Comparison of ENCODE assay signal across 11 mouse cellular contexts in genomic region chr14:119642874-119643273, GRCm38 (mm10).
"Had no signal": no experiment of that assay in that cellular context is flagged by ENCODE, and none has a peak within 500 bp of the region (broad histone marks: within the 10 kb centered on the region; RNA-seq: fewer than 3 reads in every experiment).

No protein-coding gene starts in this region.

- ATAC-seq: liver, postnatal 0 days; lung, postnatal 0 days; midbrain, embryonic 13.5 days; midbrain, embryonic 15.5 days had no signal

- DNase-seq: liver, postnatal 0 days; lung, adult 2 months; lung, postnatal 14 days; lung, postnatal 36 days; right cerebral cortex, postnatal 14 days; thymus, adult 2 months; thymus, postnatal 14 days; thymus, postnatal 36 days had no signal
